Mouse (Mus musculus): Measurements from ENCODE around the gene Smarca5. TPM values are rescaled to one million over a fixed set of nuclear protein-coding genes. Genes with fewer than 3 reads are reported as not detected.
A peak's percentile ranks its signal among the peaks of the same experiment; 100 is the strongest.
"Not testable (repeated sequence)": the region's sequence is repeated elsewhere in the genome, so short reads cannot be mapped to it uniquely, and the experiment has no call there.

The Smarca5 gene
- polyA plus RNA-seq (2015; fragmentation: Nextera tagmentation; extraction: Ambion mirVana): 53.3 and 69.9 TPM in 2 replicates

DNA sequence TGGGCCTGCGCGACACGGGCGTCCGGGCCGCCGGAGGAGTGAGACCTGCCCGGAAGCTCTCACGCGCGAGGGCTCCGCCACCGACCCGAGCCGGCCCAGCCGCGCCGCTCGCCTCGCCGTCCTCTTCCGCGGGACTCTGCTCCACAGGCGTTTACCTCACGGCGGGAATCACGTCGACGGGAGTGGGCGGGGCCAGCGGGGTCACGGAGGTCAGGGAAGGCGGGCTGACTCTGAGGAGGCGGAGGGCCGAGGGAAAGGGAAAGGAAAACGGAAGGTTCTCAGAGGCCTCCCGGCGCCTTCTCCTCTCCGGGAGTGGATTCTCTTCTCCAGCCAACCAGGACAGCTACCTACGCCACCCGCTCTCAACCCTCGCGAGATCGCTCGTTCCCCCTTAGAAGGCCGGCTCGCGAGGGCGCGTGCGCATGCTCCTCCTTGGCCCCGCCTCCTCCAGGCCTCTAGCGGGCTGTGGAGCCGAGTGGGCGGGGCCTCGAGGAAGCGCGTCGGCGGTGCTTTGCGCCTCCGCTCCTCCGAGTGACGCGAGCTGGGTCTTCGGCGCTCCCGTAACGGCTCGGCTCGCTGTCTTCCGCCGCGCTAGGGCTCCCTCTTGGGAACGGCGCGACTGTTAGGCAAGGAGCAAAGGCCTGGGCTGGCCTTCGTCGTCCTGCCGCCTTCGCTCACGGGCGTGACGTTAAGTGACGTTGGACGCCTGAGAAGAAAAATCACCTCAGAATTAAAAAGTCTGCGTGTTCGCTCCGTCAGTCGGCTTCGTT, at the start of gene Smarca5:
Gene Smarca5 (minus strand): TSS at position 343 of the 770 bp plus-strand sequence.
- WGBS: 2% methylated on average over 78 of the region's 91 CpGs
- not testable (repeated sequence) for H3K36me3 ChIP-seq (ENCODE audit: control insufficient read depth, insufficient read depth); H3K4me1 ChIP-seq (replicated peaks; ENCODE audit: control insufficient read depth, insufficient read depth, low read length); H3K9me3 ChIP-seq (ENCODE audit: control insufficient read depth, low read length); H3K27me3 ChIP-seq (replicated peaks; ENCODE audit: control insufficient read depth, insufficient read depth, low read length)
- Histone ChIP-seq H3K27ac (ENCODE audit: low read length) (peak within 1 kb of the TSS; percentile 98), H3K4me3 (replicated peaks; ENCODE audit: low read length) (peak within 1 kb of the TSS; percentile 65), H3K9ac (replicated peaks; ENCODE audit: low read depth, low read length) (peak within 1 kb of the TSS; percentile 90), H3K4me2 (ENCODE audit: low read length) (peak within 1 kb of the TSS; percentile 85)
- peak; percentile 96 for ATAC-seq

DNA sequence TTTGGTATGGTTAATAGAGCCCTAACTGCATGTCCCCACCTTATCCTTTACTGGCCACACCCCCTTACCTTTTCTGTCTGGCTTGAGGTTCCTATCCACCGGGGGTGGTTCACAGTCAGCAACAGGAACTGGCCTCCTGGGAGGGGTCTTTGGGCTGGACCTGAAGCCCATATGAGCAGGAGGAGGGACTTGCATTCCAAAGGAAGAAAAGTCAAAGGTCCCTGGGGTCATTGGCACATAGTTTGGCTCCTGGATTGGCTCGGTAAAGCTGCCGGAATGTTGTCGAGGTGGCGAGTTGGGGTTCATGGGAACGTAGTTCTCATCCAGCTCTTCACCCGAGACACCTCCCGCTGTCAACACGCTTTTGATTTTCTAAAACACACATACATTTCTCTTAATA, 45.3 kb upstream of the Smarca5 start:
- ATAC-seq: no peak
- WGBS: 96% methylated on average over 9 of the region's 9 CpGs
- H3K36me3 ChIP-seq (ENCODE audit: control insufficient read depth, insufficient read depth): no peaks in the 10 kb centered on the region
- no peak overlapping the region for H3K9ac ChIP-seq (replicated peaks; ENCODE audit: low read depth, low read length)
- H3K27ac ChIP-seq (ENCODE audit: low read length): no peak overlapping the region
- no peak overlapping the region for H3K4me3 ChIP-seq (replicated peaks; ENCODE audit: low read length)
- no peaks in the 10 kb centered on the region for H3K9me3 ChIP-seq (ENCODE audit: control insufficient read depth, low read length)
- no peak overlapping the region for H3K4me2 ChIP-seq (ENCODE audit: low read length)
- no peaks in the 10 kb centered on the region for H3K4me1 ChIP-seq (replicated peaks; ENCODE audit: control insufficient read depth, insufficient read depth, low read length)
- no peaks in the 10 kb centered on the region for H3K27me3 ChIP-seq (replicated peaks; ENCODE audit: control insufficient read depth, insufficient read depth, low read length)

DNA sequence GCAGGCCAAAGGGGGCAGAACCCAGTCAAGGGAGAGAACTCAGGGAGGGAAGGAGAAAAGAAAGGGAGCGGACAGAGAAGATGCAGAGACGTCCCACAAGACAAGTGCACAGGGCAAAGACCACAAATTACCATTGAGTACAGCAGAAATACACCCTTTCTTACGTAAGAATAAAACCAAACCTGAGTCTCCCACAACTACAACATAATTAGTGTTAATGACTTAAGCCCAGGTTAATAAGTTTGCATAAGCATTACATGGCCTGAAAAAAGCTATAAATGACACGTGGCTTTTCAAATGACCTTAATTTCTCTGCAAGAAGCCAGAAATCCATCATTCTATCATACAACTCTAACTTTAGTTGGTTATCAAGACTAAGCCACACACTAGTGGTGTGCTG, 44.0 kb upstream of the Smarca5 start:
- Histone ChIP-seq H3K4me3 (replicated peaks; ENCODE audit: low read length) (no peak overlapping the region), H3K4me1 (replicated peaks; ENCODE audit: control insufficient read depth, insufficient read depth, low read length) (no peaks in the 10 kb centered on the region), H3K27me3 (replicated peaks; ENCODE audit: control insufficient read depth, insufficient read depth, low read length) (no peaks in the 10 kb centered on the region), H3K9ac (replicated peaks; ENCODE audit: low read depth, low read length) (no peak overlapping the region), H3K4me2 (ENCODE audit: low read length) (no peak overlapping the region), H3K27ac (ENCODE audit: low read length) (no peak overlapping the region), H3K9me3 (ENCODE audit: control insufficient read depth, low read length) (no peaks in the 10 kb centered on the region), H3K36me3 (ENCODE audit: control insufficient read depth, insufficient read depth) (no peaks in the 10 kb centered on the region)
- ATAC-seq: no peak
- whole genome bisulfite sequencing: 89% methylated on average over 4 of the region's 4 CpGs

DNA sequence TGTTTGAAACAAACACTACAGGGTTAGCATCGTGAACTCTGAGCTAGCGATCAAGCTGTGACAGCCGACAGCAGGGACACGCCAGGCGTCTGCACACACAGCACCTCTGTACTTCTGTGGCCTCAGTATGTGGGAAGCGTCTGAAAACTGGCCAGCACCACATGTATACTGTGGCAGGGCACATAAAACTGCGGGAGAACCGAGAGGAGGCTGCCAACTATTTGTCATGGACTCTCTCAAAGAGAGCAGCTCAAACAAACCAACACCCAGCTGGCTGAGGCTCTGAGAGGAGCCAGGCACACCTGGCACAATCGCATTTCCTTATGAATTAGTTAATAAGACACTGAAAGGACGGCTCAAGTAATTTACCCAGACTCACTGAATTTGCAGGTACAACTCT, 42.0 kb upstream of the Smarca5 start:
- ATAC-seq: peak; percentile 68
- Histone ChIP-seq H3K27me3 (replicated peaks; ENCODE audit: control insufficient read depth, insufficient read depth, low read length) (no peaks in the 10 kb centered on the region), H3K36me3 (ENCODE audit: control insufficient read depth, insufficient read depth) (0 out of 2 replicates have a peak, but pooled peaks cover 4% of the 10 kb centered on the region), H3K4me1 (replicated peaks; ENCODE audit: control insufficient read depth, insufficient read depth, low read length) (no peaks in the 10 kb centered on the region), H3K4me3 (replicated peaks; ENCODE audit: low read length) (no peak overlapping the region), H3K9ac (replicated peaks; ENCODE audit: low read depth, low read length) (no peak overlapping the region), H3K27ac (ENCODE audit: low read length) (no peak overlapping the region), H3K9me3 (ENCODE audit: control insufficient read depth, low read length) (no peaks in the 10 kb centered on the region), H3K4me2 (ENCODE audit: low read length) (no peak overlapping the region)
- WGBS: 36% methylated on average over 10 of the region's 10 CpGs

DNA sequence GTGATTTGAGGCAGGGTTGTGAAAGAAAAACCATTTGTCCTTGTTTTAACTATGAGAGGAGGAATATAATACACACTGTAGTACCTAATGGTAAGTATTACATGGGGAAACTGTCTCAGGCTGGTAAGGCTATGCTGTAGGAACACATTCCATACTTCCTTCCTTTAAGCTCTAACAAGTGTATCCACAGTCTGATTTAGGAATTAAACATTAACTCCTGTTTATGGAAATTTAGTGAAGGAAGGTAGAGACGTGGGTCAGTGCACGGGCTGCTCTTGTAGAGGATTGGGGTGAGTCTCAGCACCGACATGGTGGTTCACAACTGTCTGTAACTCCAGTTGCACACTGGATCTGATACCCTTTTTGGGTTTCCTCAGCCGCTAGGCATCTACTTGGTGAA, 41.0 kb upstream of the Smarca5 start:
- no peak for ATAC-seq
- H3K36me3 ChIP-seq (ENCODE audit: control insufficient read depth, insufficient read depth): 0 out of 2 replicates have a peak, but pooled peaks cover 4% of the 10 kb centered on the region
- no peaks in the 10 kb centered on the region for H3K9me3 ChIP-seq (ENCODE audit: control insufficient read depth, low read length)
- H3K4me1 ChIP-seq (replicated peaks; ENCODE audit: control insufficient read depth, insufficient read depth, low read length): no peaks in the 10 kb centered on the region
- H3K4me2 ChIP-seq (ENCODE audit: low read length): no peak overlapping the region
- WGBS: 91% methylated on average over 4 of the region's 4 CpGs
- no peak overlapping the region for H3K9ac ChIP-seq (replicated peaks; ENCODE audit: low read depth, low read length)
- no peak overlapping the region for H3K4me3 ChIP-seq (replicated peaks; ENCODE audit: low read length)
- no peak overlapping the region for H3K27ac ChIP-seq (ENCODE audit: low read length)
- no peaks in the 10 kb centered on the region for H3K27me3 ChIP-seq (replicated peaks; ENCODE audit: control insufficient read depth, insufficient read depth, low read length)

DNA sequence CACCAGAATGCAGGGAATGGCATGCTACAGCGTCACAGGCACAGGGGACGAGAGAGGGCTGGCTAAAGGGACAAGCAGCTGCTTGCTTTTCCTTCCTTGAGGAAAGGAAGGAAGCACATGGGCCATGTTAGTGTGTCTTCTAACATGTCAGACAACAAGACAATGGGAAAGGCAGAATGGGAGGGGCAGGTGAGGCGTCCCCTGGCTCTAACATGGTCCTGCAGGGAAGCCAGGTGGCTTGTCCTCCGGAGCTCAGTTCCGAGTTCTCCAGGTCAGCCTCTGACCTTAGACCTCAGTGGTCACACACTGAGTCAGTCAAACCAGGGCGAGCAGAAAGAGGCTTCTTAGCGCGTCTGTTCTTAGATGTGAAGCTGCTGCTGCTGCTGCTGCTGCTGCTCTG, 37.1 kb upstream of the Smarca5 start:
- Histone ChIP-seq H3K36me3 (ENCODE audit: control insufficient read depth, insufficient read depth) (peaks cover 11% of the 10 kb centered on the region), H3K9ac (replicated peaks; ENCODE audit: low read depth, low read length) (no peak overlapping the region), H3K4me2 (ENCODE audit: low read length) (no peak overlapping the region), H3K27me3 (replicated peaks; ENCODE audit: control insufficient read depth, insufficient read depth, low read length) (no peaks in the 10 kb centered on the region), H3K4me3 (replicated peaks; ENCODE audit: low read length) (no peak overlapping the region), H3K27ac (ENCODE audit: low read length) (no peak overlapping the region), H3K9me3 (ENCODE audit: control insufficient read depth, low read length) (no peaks in the 10 kb centered on the region), H3K4me1 (replicated peaks; ENCODE audit: control insufficient read depth, insufficient read depth, low read length) (no peaks in the 10 kb centered on the region)
- WGBS: 85% methylated on average over 8 of the region's 8 CpGs
- no peak for ATAC-seq

DNA sequence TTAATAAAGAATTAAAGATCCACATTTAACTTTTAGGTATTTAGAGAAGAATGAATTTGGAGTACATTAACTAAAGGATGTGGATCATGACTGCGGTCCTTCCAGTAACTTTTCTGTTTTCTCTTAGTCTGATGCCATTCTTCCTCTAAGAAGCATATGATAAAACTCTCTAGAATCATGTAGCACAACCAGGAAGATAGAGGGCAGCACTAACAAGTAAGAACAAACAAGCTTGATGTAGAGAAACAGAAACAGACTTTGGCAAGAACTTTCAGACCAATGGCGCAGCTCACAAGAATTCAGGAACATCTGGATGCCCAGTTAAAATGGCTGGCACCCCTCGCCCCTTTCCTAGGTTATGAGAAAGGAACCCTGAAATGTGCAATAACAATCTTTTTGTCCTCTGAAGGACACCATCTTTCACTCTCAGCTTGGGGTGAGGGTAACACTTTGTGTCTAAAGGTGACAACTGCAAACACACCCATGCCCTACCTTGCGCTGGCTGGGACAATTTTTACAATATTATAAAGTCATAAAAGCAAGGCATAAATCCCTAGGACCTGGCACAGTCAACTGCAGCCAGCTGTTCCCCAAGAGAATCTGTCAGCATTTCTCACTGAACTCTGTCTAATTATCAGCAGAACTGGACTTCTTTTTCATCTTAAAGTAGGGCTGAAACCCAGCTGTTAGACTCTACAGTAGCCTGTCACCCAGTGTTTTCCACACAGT, 33.6 kb upstream of the Smarca5 start:
- 79% methylated on average over 4 of the region's 4 CpGs for WGBS
- peak; percentile 45; the same call in 1 of the 2 replicates for ATAC-seq
- no peaks in the 10 kb centered on the region for H3K4me1 ChIP-seq (replicated peaks; ENCODE audit: control insufficient read depth, insufficient read depth, low read length)
- no peak overlapping the region for H3K9ac ChIP-seq (replicated peaks; ENCODE audit: low read depth, low read length)
- H3K36me3 ChIP-seq (ENCODE audit: control insufficient read depth, insufficient read depth): peaks cover 11% of the 10 kb centered on the region
- H3K27me3 ChIP-seq (replicated peaks; ENCODE audit: control insufficient read depth, insufficient read depth, low read length): no peaks in the 10 kb centered on the region
- H3K4me3 ChIP-seq (replicated peaks; ENCODE audit: low read length): no peak overlapping the region
- no peak overlapping the region for H3K27ac ChIP-seq (ENCODE audit: low read length)
- H3K9me3 ChIP-seq (ENCODE audit: control insufficient read depth, low read length): no peaks in the 10 kb centered on the region
- H3K4me2 ChIP-seq (ENCODE audit: low read length): no peak overlapping the region

DNA sequence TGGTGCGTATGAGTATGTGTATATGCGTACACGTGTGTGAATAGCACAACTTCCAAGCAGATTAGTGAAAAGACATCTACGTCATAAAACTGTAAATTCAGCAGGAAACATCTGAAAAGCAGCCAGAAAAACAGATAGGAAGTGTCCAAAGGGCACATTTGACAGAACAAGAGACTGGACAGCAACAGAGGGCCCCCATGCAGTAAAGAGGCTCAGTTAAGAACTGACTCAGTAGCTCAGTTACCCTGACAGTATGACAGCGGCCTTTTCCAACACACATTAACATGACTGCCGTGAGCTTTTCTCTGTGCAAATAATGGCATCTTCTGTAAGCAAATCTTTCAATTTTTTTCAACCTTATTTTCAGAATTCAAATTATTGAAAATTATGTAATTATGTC, 29.2 kb upstream of the Smarca5 start:
- H3K36me3 ChIP-seq (ENCODE audit: control insufficient read depth, insufficient read depth): 0 out of 2 replicates have a peak, but pooled peaks cover 6% of the 10 kb centered on the region
- WGBS: 95% methylated on average over 6 of the region's 6 CpGs
- no peak overlapping the region for H3K9ac ChIP-seq (replicated peaks; ENCODE audit: low read depth, low read length)
- H3K9me3 ChIP-seq (ENCODE audit: control insufficient read depth, low read length): no peaks in the 10 kb centered on the region
- no peak overlapping the region for H3K4me3 ChIP-seq (replicated peaks; ENCODE audit: low read length)
- H3K4me2 ChIP-seq (ENCODE audit: low read length): no peak overlapping the region
- no peaks in the 10 kb centered on the region for H3K27me3 ChIP-seq (replicated peaks; ENCODE audit: control insufficient read depth, insufficient read depth, low read length)
- H3K4me1 ChIP-seq (replicated peaks; ENCODE audit: control insufficient read depth, insufficient read depth, low read length): no peaks in the 10 kb centered on the region
- no peak for ATAC-seq
- no peak overlapping the region for H3K27ac ChIP-seq (ENCODE audit: low read length)

DNA sequence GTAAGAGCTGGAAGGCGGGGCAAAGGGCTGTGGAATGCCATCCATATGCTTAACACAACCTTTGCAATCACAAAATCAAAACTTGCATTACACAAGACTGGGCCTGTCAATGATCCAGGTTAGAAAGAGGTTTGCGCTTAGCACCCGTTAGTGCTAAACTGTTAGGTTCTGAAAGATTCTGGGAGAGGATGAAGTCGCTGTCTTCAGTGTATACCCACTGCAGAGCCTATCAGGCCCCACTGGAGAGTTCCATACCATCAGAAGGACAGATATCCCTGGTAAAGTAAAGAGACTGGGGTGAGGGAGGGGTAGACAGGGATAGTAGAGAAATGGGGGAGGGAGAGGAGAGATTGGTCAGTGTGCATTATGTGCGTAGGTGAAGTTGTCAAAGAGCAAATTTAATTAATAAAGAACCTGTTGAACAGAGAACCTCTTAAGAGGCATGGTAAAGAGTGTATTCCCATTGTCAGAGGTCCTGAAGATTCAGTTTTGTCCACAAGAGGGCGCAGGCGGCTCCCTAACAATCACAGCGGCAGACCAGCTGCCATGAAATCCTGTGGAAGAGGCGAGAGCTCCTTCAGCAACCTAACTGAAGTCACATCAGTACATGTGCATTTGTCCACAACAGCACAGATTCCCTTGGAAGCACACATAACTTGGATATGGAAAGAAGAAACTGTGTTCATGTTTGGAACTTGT, 13.9 kb upstream of the Smarca5 start:
- H3K27me3 ChIP-seq (replicated peaks; ENCODE audit: control insufficient read depth, insufficient read depth, low read length): no peaks in the 10 kb centered on the region
- no peak overlapping the region for H3K4me3 ChIP-seq (replicated peaks; ENCODE audit: low read length)
- H3K4me2 ChIP-seq (ENCODE audit: low read length): no peak overlapping the region
- peak; percentile 94 for ATAC-seq
- no peaks in the 10 kb centered on the region for H3K36me3 ChIP-seq (ENCODE audit: control insufficient read depth, insufficient read depth)
- no peak overlapping the region for H3K27ac ChIP-seq (ENCODE audit: low read length)
- no peak overlapping the region for H3K9ac ChIP-seq (replicated peaks; ENCODE audit: low read depth, low read length)
- 29% methylated on average over 9 of the region's 9 CpGs for WGBS
- no peaks in the 10 kb centered on the region for H3K4me1 ChIP-seq (replicated peaks; ENCODE audit: control insufficient read depth, insufficient read depth, low read length)
- no peaks in the 10 kb centered on the region for H3K9me3 ChIP-seq (ENCODE audit: control insufficient read depth, low read length)
